Comparison of ENCODE assay signal across 8 mouse cellular contexts in genomic region chr16:13437770-13438372, GRCm38 (mm10).
DNase-seq lines count a peak whose midpoint lies in the region; TF ChIP-seq lines count a peak whose summit lies in the region.

No protein-coding gene starts in this region.

- TF ChIP-seq CTCF in brain, embryonic 14.5 days (IDR thresholded peaks at IDR 0.05; ENCODE audit: borderline replicate concordance, extremely low read depth, insufficient read depth, insufficient read length) = peak; percentile 35; the same call in 1 of the 2 replicates
- no peak for TF ChIP-seq CTCF in embryonic fibroblast, embryonic 13.5 days (IDR thresholded peaks at IDR 0.05; ENCODE audit: borderline replicate concordance, insufficient read depth, low read length)

- TF ChIP-seq POLR2A in brain, embryonic 14.5 days (IDR thresholded peaks at IDR 0.05; ENCODE audit: borderline replicate concordance, extremely low read depth, insufficient read depth, insufficient read length, poor library complexity, severe bottlenecking) = no peak
- TF ChIP-seq POLR2A in embryonic fibroblast, embryonic 13.5 days (IDR thresholded peaks at IDR 0.05; ENCODE audit: low read depth, low read length) = no peak; the same call in 1 of the 2 replicates

- peak; percentile 77 for DNase-seq in ES-E14 (ENCODE audit: low read depth, low spot score)
- DNase-seq in brain, embryonic 14.5 days (ENCODE audit: low read depth) = peak; percentile 80
- peak; percentile 73 to 77 for DNase-seq in heart, postnatal 10 days
- DNase-seq in kidney, postnatal 25 days = peak; percentile 53 to 55
- peak; percentile 73 for DNase-seq in lung, postnatal 10 days
- peak; percentile 28 for DNase-seq in ovary, postnatal 14 days (ENCODE audit: low spot score)
- peak; percentile 52 for DNase-seq in thymus, postnatal 4 days

- intact Hi-C loops in heart, postnatal 10 days (cut with DNase I) = loop anchor here (5.0 kb wide), 1 partner anchor 229 kb away; the partner anchor contains the start of gene Parn

- H3K9me3 ChIP-seq in ES-E14 (ENCODE audit: control insufficient read depth, insufficient read depth, low read depth, low read length) = no peaks in the 10 kb centered on the region

- 0 out of 4 replicates have a peak, but pooled peaks cover 0 to 2% of the 10 kb centered on the region in 2 experiments for H3K4me1 ChIP-seq in ES-E14 (ENCODE audit: control insufficient read depth in 2 of 2, insufficient read depth in 2 of 2, low read length in 2 of 2, poor library complexity in 1 of 2)
- H3K4me1 ChIP-seq in embryonic fibroblast, embryonic 13.5 days (ENCODE audit: control insufficient read depth, insufficient read depth, low read length) = peaks cover 2% of the 10 kb centered on the region; the same call in 1 of the 2 replicates

- no peak overlapping the region for H3K27ac ChIP-seq in ES-E14 (ENCODE audit: insufficient read depth, low read depth, low read length, poor library complexity, severe bottlenecking)
- peak overlapping the region; percentile 74 for H3K27ac ChIP-seq in embryonic fibroblast, embryonic 13.5 days (ENCODE audit: insufficient read depth, low read length)

- in situ Hi-C loops in ES-E14 (cut with MboI; ENCODE audit: low sequenced_read_pairs in 2 of 2, unreplicated experiment in 2 of 2) = no loop called here

- peak overlapping the region; percentile 63 for H3K9ac ChIP-seq in ES-E14 (ENCODE audit: insufficient read depth, low read depth, low read length, poor library complexity, severe bottlenecking)

- H3K4me3 ChIP-seq in ES-E14 (ENCODE audit: insufficient read depth in 1 of 2, low read depth in 1 of 2, low read length in 2 of 2, poor library complexity in 1 of 2, severe bottlenecking in 1 of 2) = peak overlapping the region; percentile 68 to 80
- peak overlapping the region; percentile 70 for H3K4me3 ChIP-seq in embryonic fibroblast, embryonic 13.5 days (ENCODE audit: insufficient read depth, low read length)

- H3K36me3 ChIP-seq in ES-E14 (ENCODE audit: control insufficient read depth, insufficient read depth, low read length, poor library complexity, severe bottlenecking) = no peaks in the 10 kb centered on the region

TF ChIP-seq in ES-E14, 5 proteins besides CTCF, POLR2A, EP300 and RAD21:
- TF ChIP-seq MAFK (IDR thresholded peaks at IDR 0.05; ENCODE audit: insufficient read depth, low read depth, low read length) (no peak), ZNF384 (IDR thresholded peaks at IDR 0.05; ENCODE audit: low read depth, low read length) (no peak), CHD2 (IDR thresholded peaks at IDR 0.05; ENCODE audit: low read depth, low read length) (no peak), ZC3H11A (IDR thresholded peaks at IDR 0.05; ENCODE audit: borderline replicate concordance, low read depth, low read length) (no peak), HCFC1 (IDR thresholded peaks at IDR 0.05; ENCODE audit: borderline replicate concordance, insufficient read depth, low read length) (0 out of 2 replicates have a peak, but pooled peaks have one; percentile 37)

Comparison
In these comparisons a context has a peak if more than half of its experiments do, and no peak if none do; other contexts are left out.
1. DNase-seq: peak in every context shown above with its lines; median percentile 80 in brain, embryonic 14.5 days; 77 in ES-E14; 75 in heart, postnatal 10 days; 73 in lung, postnatal 10 days; 54 in kidney, postnatal 25 days; 52 in thymus, postnatal 4 days; 28 in ovary, postnatal 14 days.